Mouse (Mus musculus) forebrain, embryonic 12.5 days (tissue): ENCODE results near the gene Znhit3. TPM values are rescaled to one million over a fixed set of nuclear protein-coding genes. Genes with fewer than 3 reads are reported as not detected.

Experiments used
- ATAC-seq: fragments of 200-750 bp; cut with Nextera tagmentation; 2 replicates; pipeline ENCODE4 v1.8.0; 2017; ENCODE audit warnings: moderate TSS enrichment; ENCODE audit not compliant: low FRiP score
- H3K27ac ChIP-seq: fragments of 300-500 bp; sonication (generic); 2 replicates; pipeline ENCODE4 v1.5.1; 2016; ENCODE audit warnings: mild to moderate bottlenecking
- H3K27me3 ChIP-seq: fragments of 300-500 bp; sonication (generic); 2 replicates; pipeline ENCODE4 v1.6.1; 2016; ENCODE audit warnings: mild to moderate bottlenecking
- H3K36me3 ChIP-seq: fragments of 300-500 bp; sonication (generic); replicated peaks from 2 replicates; pipeline ENCODE4 v1.6.1; 2016; ENCODE audit warnings: mild to moderate bottlenecking
- H3K4me1 ChIP-seq: fragments of 300-500 bp; sonication (generic); 2 replicates; pipeline ENCODE4 v1.6.1; 2016
- H3K4me2 ChIP-seq: fragments of 300-500 bp; sonication (generic); 2 replicates; pipeline ENCODE4 v1.6.1; 2016; ENCODE audit warnings: mild to moderate bottlenecking, moderate library complexity
- H3K4me3 ChIP-seq: fragments of 300-500 bp; sonication (generic); replicated peaks from 2 replicates; pipeline ENCODE4 v1.5.1; 2016; ENCODE audit warnings: mild to moderate bottlenecking
- H3K9ac ChIP-seq: fragments of 300-500 bp; sonication (generic); 2 replicates; pipeline ENCODE4 v1.6.1; 2016; ENCODE audit warnings: mild to moderate bottlenecking
- H3K9me3 ChIP-seq: fragments of 300-500 bp; sonication (generic); 2 replicates; pipeline ENCODE4 v1.6.1; 2016
- WGBS: fragments of 180-500 bp; shearing (Covaris S2); methylation state at CpG from one replicate; pipeline ENCODE4 v1.1.7; 2016; 5-methylcytosine and 5-hydroxymethylcytosine counted together
- microRNA-seq: library from miRNA; unstranded; fragments of <30 nt; microRNA quantifications from one replicate; pipeline ENCODE4, GENCODE M21; 2017
- polyA plus RNA-seq: library from polyadenylated mRNA; unstranded; fragments of >200 nt; fragmentation: Nextera tagmentation; extraction: Ambion mirVana; gene quantifications from 2 replicates; pipeline ENCODE4 v1.2.1, GENCODE M21; 2016

Gene Znhit3
- polyA plus RNA-seq, 1 experiment from 2014 or later: 65.9 TPM

- no peaks in the 10 kb centered on the region for H3K36me3 ChIP-seq
- peak within 1 kb of the TSS; percentile 97 for H3K27ac ChIP-seq
- under 1% methylated on average over 58 of the region's 62 CpGs for WGBS
- H3K4me2 ChIP-seq: peak within 1 kb of the TSS; percentile 87
- no peaks in the 10 kb centered on the region for H3K9me3 ChIP-seq
- ATAC-seq: peak; percentile 88
- H3K27me3 ChIP-seq: no peaks in the 10 kb centered on the region
- H3K4me1 ChIP-seq: peaks cover 13% of the 10 kb centered on the region
- peak within 1 kb of the TSS; percentile 93 for H3K9ac ChIP-seq
- peak within 1 kb of the TSS; percentile 92 for H3K4me3 ChIP-seq
Measured at GRCm38 (mm10) chr11:84870337-84871043, 45.7 kb downstream of the Znhit3 start, which contains the start of gene Ggnbp2. TSS of gene Ggnbp2 (minus strand) at chr11:84870817.

- under 1% methylated on average over 59 of the region's 61 CpGs for WGBS
- H3K4me2 ChIP-seq: peak overlapping the region; percentile 87
- peak; percentile 90 for ATAC-seq
Measured at GRCm38 (mm10) chr11:84869537-84870232, 46.5 kb downstream of the Znhit3 start.

GRCm38 (mm10) chr11:84868786-84869259 is 47.3 kb downstream of the Znhit3 start:
- H3K36me3 ChIP-seq: no peaks in the 10 kb centered on the region; the same call in 1 of the 2 replicates
- WGBS: 21% methylated on average over 7 of the region's 7 CpGs
- H3K9ac ChIP-seq: peak overlapping the region; percentile 93
- ATAC-seq: no peak
- peaks cover 16% of the 10 kb centered on the region for H3K4me1 ChIP-seq
- peak overlapping the region; percentile 97; the same call in 1 of the 2 replicates for H3K27ac ChIP-seq
- no peaks in the 10 kb centered on the region for H3K9me3 ChIP-seq
- H3K27me3 ChIP-seq: no peaks in the 10 kb centered on the region
- peak overlapping the region; percentile 87 for H3K4me2 ChIP-seq
- peak overlapping the region; percentile 92 for H3K4me3 ChIP-seq

More at GRCm38 (mm10) chr11:84869537-84870232, 46.5 kb downstream of the Znhit3 start:
- Histone ChIP-seq H3K9me3 (no peaks in the 10 kb centered on the region), H3K9ac (peak overlapping the region; percentile 93), H3K27me3 (no peaks in the 10 kb centered on the region), H3K36me3 (no peaks in the 10 kb centered on the region), H3K27ac (peak overlapping the region; percentile 97), H3K4me1 (peaks cover 16% of the 10 kb centered on the region), H3K4me3 (peak overlapping the region; percentile 92)

GRCm38 (mm10) chr11:84867586-84867985 is 48.6 kb downstream of the Znhit3 start:
- Histone ChIP-seq H3K9ac (no peak overlapping the region; the same call in 1 of the 2 replicates), H3K4me3 (no peak overlapping the region)
- 92% methylated on average over 2 of the region's 2 CpGs for WGBS

GRCm38 (mm10) chr11:84865268-84865667 is 50.9 kb downstream of the Znhit3 start:
- H3K4me1 ChIP-seq: peaks cover 16% of the 10 kb centered on the region
- H3K27me3 ChIP-seq: no peaks in the 10 kb centered on the region
- H3K4me2 ChIP-seq: no peak overlapping the region
- H3K9ac ChIP-seq: no peak overlapping the region
- no peak overlapping the region for H3K27ac ChIP-seq
- 85% methylated on average over 2 of the region's 2 CpGs for WGBS
- H3K4me3 ChIP-seq: no peak overlapping the region
- peaks cover 11% of the 10 kb centered on the region for H3K36me3 ChIP-seq
- H3K9me3 ChIP-seq: no peaks in the 10 kb centered on the region
- ATAC-seq: no peak

More at GRCm38 (mm10) chr11:84867586-84867985, 48.6 kb downstream of the Znhit3 start:
- no peak for ATAC-seq
- Histone ChIP-seq H3K9me3 (no peaks in the 10 kb centered on the region), H3K4me2 (0 out of 2 replicates have a peak overlapping the region, but pooled peaks have one; percentile 1), H3K36me3 (no peaks in the 10 kb centered on the region; the same call in 1 of the 2 replicates), H3K27me3 (no peaks in the 10 kb centered on the region), H3K4me1 (peaks cover 16% of the 10 kb centered on the region), H3K27ac (no peak overlapping the region)

Small RNAs within 50 kb of the gene (microRNA-seq; reads per million reads assigned to microRNA genes)
- gene Gm23564: not detected

Other genes starting within 250 kb of the Znhit3 start
- 10.5 and 10.7 TPM in 2 replicates for gene Mrm1, start 96.9 kb downstream of the Znhit3 start, polyA plus RNA-seq
- gene Dhrs11, start 87.4 kb downstream of the Znhit3 start, polyA plus RNA-seq: 4.8 and 5.8 TPM in 2 replicates
- 64.9 and 71.6 TPM in 2 replicates for gene Ggnbp2, start 45.5 kb downstream of the Znhit3 start, polyA plus RNA-seq
- gene Myo19, start 36.2 kb downstream of the Znhit3 start, polyA plus RNA-seq: 8.3 and 9.7 TPM in 2 replicates
- gene Pigw, start 36.1 kb downstream of the Znhit3 start, polyA plus RNA-seq: 2.9 and 3.5 TPM in 2 replicates
- 1.4 and 1.6 TPM in 2 replicates for gene Car4, start 41.4 kb upstream of the Znhit3 start, polyA plus RNA-seq
- 7.8 and 8.5 TPM in 2 replicates for gene Usp32, start 223.8 kb upstream of the Znhit3 start, polyA plus RNA-seq